Mouse (Mus musculus) gastrocnemius, postnatal 14 days (tissue): ENCODE results near the gene Tfpi. TPM values are rescaled to one million over a fixed set of nuclear protein-coding genes. Genes with fewer than 3 reads are reported as not detected.
"Not testable (repeated sequence)": the region's sequence is repeated elsewhere in the genome, so short reads cannot be mapped to it uniquely, and the experiment has no call there.

Experiments
- DNase-seq: peaks from one replicate; pipeline ENCODE4 v3.0.0; 2021; ENCODE audit warnings: mixed read lengths
- intact Hi-C: fragments of 180-260 bp; cut with DNase I; formaldehyde crosslinking; loops from one replicate; pipeline ENCODE4 v1.15.1; 2025; ENCODE audit warnings: low total_unique reads
- total RNA-seq, 2 experiments: library from RNA; stranded (reverse); gene quantifications; 2 replicates each; pipeline ENCODE4 v1.2.3; 2021

Gene Tfpi
- total RNA-seq, 2 experiments from 2014 or later, result 6.7 to 6.9 TPM

DNA sequence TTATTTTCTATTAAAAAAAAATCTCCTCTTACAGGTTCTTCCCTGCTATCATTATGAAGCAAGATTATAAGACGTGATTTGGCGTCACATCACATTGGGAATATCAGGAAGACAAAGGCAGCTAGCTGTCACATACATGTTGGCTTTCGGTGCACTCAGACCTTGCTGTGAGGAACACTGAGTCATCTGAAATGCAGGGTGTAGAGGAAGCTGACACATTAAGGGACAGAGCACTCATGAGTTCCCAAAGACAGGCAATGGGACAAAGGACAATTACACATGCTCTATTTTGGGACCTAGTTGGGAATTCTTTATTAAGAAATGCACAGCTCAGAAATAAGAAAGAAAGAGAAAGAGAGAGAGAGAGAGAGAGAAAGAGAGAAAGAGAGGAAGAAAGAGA, 71.7 kb downstream of the Tfpi start:
- intact Hi-C loops, result no loop called here

DNA sequence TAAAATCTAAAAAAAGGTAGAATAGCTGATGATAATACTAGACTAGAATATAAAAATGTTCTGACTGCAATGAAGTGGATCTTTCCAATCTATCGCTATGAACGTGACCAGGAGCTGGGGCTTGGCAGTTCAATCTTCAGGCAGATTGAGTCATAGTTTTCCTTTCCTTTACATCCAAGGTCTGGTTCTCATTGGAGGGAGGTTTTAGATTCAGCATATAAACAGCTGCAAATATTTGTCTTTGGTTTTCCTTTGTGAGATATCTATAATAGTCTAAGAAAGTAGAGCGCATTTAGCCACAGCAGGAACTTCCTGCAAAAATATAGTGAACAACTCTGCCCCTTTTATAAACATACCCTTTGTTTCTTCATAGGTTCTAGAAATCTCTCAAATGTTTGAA, 73.9 kb downstream of the Tfpi start:
- intact Hi-C loops, result no loop called here
- no peak for DNase-seq

More for the DNA sequence above, 71.7 kb downstream of the Tfpi start:
- DNase-seq, result no peak

DNA sequence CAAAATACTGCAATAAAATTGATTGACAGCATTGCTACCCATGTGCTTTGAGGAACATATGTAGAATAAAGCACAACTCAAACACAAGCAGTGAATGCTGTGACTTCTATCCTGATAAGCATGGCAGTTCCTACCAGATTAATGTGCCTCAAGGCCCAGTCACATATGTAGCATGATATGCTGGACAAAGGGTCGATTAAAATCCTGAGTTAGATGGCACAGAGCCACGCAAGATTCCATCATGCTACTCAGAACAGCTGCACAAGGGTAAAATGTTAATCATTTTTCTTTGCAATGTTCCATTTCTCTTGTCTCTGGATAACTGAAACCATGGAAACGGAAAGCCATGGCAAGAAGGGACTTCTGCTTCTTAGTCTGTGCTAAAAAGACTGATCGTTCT, 80.0 kb downstream of the Tfpi start:
- DNase-seq, result no peak
- intact Hi-C loops, result no loop called here

DNA sequence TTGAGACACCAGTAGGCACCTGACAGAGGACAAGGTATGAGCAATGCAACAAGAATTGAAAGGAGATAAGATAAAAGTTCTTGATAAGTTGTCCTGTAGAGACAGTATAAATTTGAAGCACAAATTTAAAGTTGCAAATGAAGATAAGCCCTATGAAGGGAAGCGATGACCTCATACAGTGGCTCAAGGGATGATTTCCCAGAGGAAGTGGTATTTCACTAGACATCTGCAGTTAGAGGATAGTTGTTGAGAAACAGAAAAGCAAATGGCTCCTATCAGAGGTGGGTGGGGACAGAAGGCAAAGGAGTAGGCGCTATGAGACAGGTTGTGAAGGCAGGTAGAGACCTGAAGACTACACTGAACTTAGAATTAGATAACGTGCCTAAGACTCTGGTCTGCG, 83.3 kb downstream of the Tfpi start:
- no peak for DNase-seq
- intact Hi-C loops, result no loop called here

DNA sequence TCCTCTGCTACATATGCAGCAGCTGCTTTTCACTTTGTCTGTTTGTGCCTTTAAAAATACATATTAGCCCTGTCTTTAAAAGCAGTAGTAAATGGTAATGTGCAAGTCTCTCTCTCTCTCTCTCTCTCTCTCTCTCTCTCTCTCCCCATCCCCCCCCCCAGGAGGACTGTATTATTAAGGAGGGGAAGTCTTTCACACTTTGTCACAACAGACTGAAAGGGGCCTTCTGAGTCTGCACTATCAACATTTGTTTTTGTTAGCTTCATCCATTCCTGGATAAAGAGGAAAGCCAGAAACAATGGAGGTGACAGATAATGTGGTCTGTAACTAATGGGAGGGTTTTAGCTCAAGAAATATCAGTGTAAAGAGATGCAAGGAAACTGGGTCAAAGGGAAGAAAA, 87.5 kb downstream of the Tfpi start:
- intact Hi-C loops, result no loop called here

DNA sequence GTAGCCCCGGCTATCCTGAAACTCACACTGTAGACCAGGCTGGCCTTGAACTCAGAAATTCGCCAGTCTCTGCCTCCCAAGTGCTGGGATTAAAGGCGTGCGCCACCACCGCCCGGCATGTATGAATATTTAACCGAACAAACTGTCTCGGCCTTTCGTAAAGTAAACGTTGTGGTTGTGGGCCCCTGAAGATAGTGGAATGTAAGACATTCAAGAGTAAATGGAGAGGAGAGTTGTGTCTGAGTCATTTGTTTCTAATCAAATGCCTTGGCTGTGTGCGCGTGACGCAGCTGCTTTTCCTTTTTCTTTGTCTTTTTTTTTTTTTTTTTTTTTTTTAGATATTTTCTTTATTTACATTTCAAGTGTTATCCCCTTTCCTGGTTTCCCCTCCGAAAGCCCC, 88.0 kb downstream of the Tfpi start:
- intact Hi-C loops, DNase-seq: not testable (repeated sequence)

More for the DNA sequence above, 87.5 kb downstream of the Tfpi start:
- no peak for DNase-seq

DNA sequence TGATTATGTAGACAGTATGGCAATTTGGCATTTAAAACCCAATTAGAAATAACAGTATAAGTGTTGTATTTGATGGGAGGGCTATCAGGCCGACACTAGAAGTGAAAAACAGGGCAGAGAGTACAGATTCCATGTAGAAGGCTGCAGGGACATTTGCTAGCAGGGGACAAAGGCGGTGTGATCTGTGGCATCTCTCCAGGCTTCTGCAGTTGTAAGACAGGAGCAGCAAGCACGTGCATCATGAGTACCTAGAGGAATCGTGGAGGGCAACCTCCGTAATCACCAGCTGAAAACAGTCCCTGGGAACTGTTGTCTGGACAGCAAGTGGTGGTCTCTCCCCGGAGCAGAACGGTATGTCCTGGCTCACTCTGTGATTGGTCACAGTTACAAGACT, 88.6 kb downstream of the Tfpi start:
- intact Hi-C loops, result no loop called here
- DNase-seq, result no peak

DNA sequence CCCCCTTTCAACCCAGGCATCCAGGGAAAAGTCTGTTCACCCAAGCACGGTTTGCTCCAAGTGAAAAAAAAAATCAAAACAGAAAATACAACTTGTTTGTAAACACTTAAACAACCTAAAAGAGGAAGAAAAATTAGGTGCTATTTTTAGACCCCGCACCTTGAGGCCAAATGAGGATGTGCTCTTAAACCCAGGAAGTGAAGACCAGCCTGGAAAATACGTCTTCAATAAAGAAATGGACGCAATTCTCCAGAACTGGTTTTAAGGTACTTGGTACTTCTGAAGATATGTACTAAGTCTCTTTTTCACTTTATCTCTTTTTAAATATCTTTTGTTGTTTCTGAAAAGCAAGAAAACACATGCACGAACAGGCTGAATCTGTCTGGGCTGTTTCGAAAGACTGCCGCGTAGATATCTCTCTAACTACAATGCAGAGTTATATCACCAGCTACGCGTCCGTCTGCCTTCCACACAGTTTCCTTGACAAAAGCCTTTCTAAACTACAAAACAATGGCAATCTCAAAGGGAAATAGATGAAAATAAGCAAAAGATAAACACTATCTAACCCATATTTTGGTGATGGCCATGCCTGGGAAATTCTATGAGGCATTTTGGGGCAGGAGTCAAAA, 89.1 kb downstream of the Tfpi start:
- intact Hi-C loops, result no loop called here
- DNase-seq, result no peak

DNA sequence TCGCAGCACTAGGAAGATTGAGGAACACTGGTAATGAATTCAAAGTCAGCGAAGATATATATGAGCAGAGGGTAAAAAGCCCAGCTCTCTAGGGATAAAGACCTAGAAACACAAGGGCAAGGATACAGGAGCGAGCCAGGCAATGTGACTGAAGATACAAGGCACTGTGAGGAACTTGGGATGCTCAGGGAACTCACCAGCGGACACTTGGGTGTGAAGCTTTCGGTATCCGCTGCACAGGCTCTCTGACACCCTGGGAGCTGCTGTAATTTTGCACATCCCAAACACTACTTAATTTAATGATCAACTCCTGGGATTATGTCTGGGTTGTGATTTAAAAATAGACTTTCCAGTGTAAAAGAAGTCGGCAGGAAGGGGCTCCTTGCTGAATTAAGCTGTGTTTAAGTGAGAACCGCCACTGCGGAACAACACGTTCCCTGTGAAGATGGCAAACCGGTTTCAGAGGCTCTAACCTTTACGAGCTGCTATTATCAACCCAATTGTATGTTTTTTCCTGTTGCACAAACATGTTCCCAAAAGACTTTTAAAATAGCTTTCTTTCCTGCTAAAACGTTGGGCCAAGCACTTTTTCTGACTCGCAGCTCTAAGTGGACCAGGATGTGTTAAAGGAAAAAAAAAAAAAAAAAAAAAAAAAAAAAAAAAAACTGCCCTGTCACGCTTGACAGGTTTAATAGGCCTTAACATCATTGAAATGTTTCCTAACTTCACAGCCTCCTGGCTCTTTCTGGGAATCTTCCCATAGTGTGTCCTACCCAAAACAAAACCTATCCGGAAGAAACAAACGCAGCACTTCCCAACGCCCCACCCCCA, 89.8 kb downstream of the Tfpi start:
- intact Hi-C loops, result no loop called here
- DNase-seq, result no peak

DNA sequence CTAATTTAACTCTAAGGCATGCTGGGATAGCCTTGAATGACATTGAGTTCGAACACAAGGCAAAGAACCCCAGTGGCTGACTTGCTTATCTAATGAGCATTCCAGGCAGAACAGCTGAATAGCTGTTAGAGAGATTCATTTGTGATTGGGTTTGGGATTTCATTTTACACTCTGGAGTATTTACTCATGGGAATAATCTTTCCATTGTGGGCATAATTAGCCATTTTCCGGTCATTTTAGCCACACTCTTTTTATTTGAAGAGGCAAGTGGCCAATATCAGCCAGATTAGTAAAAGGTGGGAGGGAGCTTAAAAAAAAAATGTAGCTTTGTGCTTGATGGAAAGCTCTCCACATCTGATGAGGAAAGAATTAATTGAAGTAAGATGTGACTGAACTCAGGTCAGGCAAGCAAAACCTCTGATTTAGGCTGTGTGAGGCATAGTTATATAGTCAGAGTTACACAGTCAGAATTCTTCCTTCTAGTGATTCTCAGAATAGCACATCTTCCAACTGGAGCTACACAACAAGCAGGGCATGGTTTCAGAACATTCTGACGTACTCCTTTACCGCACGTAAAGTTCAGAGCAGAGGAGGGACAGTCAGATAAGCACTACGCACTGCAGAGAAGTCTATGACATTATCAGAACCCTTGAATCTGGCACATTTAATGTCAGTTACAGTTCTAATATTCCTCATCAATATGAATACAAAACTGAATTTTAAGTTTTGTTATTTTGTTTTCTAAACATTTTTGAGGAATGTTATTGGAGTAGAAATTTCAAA, 91.5 kb downstream of the Tfpi start:
- no peak for DNase-seq
- intact Hi-C loops, result no loop called here

DNA sequence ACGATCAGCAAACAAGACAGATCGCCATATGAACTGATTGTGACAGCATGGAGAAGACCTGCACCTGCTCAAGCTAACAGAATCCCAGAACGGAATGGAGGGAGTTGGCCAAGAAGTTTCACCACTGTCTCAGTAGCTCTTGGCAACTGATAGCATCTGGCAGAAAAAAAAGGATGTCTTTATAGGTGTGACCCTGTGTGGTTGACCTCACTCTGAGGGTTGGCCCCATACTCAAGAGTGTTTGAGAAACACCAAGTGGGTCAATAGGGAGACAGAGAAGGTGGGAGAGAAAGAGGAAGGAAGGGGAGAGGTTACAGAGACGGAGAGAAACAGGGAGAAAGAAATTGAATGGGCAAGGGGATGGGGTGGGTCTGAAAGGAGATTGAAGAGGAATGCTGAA, 92.7 kb downstream of the Tfpi start:
- no peak for DNase-seq
- intact Hi-C loops, result no loop called here

Other genes with a start within 250 kb of the Tfpi start
- 10 to 100 TPM; 21.9 to 27.6 TPM for gene Calcrl, start 51.4 kb downstream of the Tfpi start, total RNA-seq
- 10 to 100 TPM; 46.4 to 49.7 TPM for gene Ctnnd1, start 174.0 kb upstream of the Tfpi start, total RNA-seq
- not detected for gene Btbd18, start 182.3 kb upstream of the Tfpi start, total RNA-seq
- gene Selenoh, start 194.0 kb upstream of the Tfpi start, total RNA-seq, result 10 to 100 TPM; 13.3 to 15.6 TPM
- gene Gm28635, start 201.3 kb upstream of the Tfpi start, total RNA-seq, result not detected
- gene Med19, start 201.6 kb upstream of the Tfpi start, total RNA-seq, result 1 to 10 TPM; 7.4 to 9.9 TPM
- 10 to 100 TPM; 45.5 to 52.3 TPM for gene Tmx2, start 202.4 kb upstream of the Tfpi start, total RNA-seq
- gene Zdhhc5, start 238.4 kb upstream of the Tfpi start, total RNA-seq, result 10 to 100 TPM; 41.3 to 45.1 TPM